Mouse (Mus musculus) lung, postnatal 25 days (tissue): ENCODE measurements around the gene Grin2d.

Experiments used
- DNase-seq: peaks from one replicate; pipeline ENCODE4 v3.0.0; 2022; ENCODE audit warnings: low spot score

Gene Grin2d

DNA sequence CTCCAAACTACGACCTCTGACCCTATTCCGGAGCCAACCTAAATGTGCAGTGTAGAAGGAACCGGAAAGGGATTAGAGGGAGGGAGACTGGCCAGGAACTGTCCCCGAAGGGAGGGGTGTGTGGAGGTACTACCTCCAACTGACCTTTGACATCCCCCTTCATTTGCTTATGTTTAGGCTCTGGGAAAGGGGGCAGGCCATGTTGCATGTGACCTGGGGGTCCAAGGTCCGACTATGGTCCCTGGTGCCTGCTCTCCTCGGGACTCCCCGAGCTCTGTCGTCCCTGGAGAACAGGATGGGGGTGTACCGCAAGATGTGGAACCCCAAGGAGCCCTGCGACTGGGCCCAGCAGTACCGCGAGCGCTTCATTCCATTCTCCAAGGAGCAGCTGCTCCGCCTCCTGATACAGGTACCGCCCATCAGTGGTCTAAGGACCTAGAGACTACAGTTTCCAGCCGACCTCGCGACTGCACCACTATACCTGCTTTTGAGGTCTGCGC is 19.1 kb upstream of the Grin2d start:
- peak; percentile 62 for DNase-seq

DNA sequence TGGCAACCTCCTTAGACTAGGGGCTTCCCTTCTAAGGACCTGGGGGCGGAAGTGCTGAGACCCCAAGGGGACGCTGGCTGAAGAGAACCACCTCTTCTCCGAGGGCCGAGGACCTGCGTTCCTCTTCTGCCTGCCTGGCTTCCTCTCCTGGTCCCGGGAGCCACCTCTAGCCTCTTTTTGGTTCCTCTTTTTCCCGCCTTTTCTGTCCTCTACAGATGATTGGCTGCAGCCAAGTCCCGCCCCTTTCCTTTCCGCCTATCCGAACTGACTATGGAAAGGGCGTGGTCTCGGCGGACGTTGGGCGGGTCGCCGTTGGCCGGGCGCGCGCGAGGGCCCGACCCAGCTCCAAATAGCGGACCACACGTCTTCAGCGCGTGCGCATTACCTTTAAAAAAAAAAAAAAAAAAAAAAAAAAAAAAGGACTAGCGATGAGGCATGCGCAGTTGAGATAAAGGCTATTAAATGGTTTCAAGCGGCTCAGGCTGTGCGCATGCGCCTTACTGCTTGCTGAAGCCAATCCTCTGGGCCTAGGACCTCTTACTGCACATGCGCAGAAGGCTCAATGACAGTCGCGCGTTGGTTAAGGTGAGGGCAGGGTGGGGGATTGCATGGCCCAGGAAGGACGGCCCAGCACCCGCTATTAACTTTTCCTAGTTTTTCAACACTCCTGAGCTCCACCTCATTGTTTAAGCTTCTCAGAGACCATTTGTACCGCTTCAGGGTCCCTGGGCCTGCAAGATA is 18.5 kb upstream of the Grin2d start, which contains the start of the genes Syngr4 and Tmem143:
TSS of gene Syngr4 (minus strand) at position 198 of the 741 bp plus-strand sequence.
TSS of gene Tmem143 (plus strand) at position 425 of the 741 bp plus-strand sequence.
- DNase-seq, result peak; percentile 98

DNA sequence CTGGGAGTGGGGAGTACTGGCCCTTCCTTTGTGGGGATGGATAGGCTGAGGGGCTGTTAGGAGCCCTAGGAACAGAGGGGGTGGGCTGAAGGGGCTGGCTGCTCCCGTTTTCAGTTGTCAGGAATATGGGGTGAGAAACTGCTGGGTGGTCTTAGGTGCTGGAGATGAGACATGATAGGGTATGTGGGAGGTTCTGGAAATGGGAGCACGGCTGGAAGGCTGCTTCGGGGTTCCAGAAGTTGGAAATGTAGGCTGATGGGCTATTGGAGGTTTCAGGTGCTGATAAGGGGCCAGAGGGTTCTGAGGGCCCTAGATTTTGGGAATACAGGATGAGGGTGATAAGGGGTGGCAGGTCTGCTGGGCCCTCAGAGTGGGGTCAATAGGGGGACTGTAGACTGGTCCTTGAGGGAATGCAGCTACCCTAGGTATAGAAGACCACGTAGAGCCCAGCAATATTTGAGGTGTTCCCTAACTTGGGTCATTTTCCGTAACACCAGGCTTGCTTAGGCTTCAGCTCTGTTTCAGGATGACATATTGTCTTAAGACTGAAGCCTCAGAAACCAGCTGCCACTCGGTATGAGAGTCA is 17.8 kb upstream of the Grin2d start:
- no peak for DNase-seq

DNA sequence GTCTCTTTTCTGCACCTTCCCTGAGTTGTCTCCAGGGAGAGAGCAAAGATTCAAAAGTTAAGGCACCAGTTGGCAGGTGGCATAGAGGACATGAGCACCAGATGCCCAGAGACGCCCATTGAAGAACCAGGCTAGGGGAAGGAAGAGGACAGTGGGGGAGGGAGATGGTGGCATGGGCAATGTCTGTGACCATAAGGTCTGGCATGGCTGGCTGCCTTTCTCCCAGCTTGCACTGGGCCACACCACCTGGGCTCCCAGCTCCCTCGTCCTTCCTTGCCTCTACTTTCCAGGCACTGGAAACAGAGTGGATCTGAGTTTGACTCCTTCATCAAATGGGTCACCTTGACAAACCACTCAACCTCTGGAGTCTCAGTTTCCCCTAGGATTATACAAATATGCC is 14.5 kb upstream of the Grin2d start:
- no peak for DNase-seq

DNA sequence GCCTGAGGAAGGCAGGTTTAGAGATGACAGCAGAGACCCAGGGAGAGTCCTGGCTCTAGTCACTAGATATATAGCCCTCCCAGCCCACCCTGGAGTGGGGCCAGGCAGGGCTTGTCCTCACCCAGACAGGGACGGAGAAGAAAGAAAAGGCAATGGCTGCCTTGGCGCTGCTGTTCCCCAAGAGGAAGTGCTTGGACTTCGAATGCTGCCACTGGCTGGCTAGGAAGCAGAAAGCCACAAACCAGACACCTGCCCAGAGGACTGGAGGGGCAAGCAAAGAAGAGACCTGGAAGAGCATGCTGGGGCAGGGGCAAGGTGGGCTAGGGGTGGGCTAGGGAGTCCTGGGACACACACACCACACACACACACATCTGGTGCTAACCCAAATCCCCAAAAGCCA is 9.1 kb upstream of the Grin2d start:
- DNase-seq, result no peak

DNA sequence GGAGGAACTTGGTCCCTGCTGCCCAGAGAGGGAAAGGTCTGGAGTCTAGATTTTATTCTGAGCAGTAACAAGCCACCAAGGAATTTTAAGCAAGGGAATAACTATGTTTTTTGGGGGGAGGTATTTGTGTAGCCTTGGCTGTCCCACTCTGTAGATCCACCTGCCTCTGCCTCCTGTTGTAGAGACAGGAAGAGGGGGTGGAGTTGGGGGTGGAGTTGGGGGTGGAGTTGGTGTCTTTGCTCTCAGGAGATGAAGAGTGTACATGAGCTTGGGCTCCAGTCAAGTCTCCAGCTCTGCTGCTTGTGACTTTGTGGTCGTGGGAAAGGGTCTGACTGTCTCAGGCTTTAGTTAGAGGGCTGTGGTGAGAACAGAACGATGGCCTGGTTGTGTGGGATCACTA is 2.8 kb upstream of the Grin2d start:
- DNase-seq, result no peak

DNA sequence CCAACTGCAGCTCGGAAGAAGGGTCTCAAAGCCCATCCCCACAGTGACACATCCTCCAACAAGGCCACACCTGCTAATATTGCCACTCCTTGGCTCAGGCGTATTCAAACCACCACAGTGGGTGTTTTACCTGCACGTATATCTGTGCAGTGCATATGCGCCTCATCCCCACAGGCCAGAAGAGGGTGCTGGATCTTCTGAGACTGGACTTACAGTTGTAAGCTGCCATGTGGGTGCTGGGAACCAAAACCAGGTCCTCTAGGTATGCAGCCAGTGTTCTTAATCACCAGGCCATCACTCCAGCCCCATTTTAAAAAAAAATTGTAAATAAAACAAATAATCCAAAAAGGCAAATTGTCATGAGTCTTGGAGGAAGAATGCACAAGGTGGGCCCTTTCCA is 2.4 kb upstream of the Grin2d start:
- DNase-seq, result no peak

DNA sequence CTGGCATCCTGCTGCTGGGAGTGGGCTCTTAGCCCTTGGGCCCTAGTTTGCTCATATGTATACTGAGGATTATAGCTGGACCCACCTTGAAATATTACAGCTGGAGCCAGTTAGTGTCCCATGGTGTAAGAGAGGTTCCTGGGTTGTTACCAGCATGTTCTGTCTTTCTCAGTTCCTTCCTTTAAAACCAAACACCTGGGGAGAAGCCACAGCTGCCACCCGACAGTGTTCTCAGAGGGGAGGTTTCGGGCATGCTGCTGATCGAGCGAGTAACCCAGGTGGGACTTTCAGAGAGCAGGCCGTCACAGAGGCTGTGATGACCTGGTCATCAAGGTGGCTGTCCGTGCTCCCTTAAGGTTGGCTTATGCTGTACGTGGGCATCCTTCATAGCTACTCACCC is 1.3 kb downstream of the Grin2d start:
- DNase-seq, result no peak

DNA sequence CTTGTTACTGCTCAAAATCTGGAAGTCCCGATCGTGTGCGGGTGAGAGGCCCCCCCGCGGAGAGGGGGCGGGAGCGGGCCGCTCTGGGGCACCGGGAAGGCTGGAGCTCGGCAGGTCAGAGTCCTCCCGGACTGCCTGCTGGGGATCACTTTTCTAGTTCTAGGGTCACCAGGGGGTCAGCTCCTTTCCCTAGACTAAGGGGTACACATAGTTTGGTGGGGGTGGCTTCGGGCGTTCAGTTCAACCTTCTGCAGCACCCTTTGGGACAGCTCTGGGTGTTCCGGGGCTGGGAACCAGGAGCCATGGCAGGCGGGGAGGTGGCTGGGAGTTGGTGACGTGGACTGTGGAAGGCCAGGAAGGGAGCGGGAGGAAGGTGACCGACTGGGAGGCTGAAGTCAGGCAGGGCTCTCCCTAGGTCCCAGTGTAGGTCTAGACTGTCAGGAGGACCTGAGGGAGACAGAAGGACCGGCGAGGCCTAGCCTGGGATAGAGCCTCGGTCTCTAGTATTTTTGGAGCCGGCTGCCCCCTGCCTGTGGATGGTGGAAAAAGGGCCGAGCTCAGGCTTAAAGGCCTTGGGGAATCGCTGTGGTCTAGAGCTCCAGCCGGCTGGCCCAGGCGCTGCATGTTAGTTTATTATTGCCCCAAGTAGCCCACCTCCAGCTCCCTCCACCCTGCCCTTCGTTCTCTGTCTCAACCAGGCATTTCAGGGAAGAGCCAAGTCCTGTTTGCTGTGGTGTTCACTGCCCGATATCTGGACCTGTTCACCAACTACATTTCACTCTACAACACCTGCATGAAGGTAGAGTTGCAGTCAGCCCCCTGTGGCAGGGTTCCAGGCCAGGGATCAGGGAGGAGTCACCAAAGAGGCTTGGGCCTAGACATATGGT is 4.9 kb downstream of the Grin2d start:
- peak; percentile 44 for DNase-seq

DNA sequence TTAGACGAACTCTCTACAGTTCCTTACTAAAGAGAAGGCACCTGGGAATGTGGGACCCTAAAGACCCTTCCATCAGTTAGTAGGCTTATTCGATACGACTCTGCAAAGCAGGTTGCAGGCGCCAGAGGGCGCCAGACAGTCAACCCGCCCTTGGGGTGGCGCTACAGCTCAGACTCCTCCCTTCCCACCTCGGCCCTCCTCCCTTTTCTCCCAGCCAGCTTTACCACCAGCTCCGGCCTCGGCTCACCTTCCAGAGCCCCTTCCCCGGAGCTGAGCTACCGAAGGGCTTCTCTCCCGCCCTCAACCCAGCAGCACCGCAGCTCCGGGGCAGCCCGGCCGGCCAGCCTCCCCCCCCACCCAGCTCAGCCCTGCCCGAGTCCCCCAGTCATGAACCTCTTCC is 5.6 kb downstream of the Grin2d start, which contains the start of gene Kdelr1:
TSS of gene Kdelr1 (plus strand) at position 149 of the 400 bp plus-strand sequence.
- peak; percentile 92 for DNase-seq

DNA sequence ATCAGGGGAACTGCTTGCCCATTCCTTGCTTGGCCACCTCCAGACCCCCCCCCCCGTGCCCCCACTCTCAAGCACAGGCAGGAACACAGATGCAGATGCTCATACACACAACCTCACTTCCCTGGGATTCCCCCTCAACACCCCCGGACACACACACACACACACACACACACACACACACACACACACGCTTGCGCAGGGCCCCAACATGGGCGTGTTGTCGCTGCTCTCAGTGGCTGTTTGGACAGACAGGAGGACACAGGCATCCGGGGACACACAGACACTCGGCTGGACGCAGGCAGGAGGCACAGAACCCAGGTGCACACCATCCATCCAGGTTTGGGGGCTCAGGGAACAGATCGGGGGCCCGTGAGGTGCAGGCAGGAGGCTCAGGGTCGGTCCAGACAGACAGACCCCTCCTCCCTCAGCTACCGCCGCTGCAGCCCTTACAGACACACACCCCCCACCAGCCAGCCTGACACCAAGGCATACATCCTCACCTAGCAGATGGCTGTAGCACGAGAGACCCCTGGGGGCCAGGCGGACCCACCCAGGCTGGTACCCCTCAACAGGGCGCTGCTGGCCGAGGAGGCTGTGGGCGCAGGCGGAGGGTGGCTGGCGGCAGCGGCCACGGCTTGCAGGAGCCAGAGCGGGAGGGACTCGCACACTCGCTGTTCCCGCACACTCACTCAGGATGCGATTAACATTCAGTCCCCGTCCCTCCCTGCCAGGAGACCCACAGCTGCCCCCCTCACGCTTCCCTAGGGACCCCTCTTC is 7.7 kb downstream of the Grin2d start:
- no peak for DNase-seq

DNA sequence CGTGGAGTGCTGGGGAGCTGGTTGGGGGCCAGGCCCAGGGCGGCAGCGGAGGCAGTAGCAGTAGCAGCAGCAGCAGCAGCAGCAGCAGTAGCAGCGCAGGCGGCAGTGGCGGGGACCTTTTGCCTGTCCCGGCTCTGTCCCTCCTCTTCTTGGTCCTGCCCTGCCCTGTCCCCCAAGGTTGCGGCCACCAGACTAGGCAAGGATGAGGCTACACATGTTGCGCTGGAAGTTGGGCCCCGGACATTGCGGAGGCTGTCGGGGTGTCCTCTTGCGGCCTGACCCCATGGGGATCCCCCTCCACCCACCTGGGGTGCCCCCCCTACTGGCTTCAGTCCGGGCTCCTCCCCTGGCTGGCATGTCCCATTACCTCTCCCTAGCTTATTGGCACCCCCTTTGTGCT is 8.4 kb downstream of the Grin2d start:
- DNase-seq, result no peak

DNA sequence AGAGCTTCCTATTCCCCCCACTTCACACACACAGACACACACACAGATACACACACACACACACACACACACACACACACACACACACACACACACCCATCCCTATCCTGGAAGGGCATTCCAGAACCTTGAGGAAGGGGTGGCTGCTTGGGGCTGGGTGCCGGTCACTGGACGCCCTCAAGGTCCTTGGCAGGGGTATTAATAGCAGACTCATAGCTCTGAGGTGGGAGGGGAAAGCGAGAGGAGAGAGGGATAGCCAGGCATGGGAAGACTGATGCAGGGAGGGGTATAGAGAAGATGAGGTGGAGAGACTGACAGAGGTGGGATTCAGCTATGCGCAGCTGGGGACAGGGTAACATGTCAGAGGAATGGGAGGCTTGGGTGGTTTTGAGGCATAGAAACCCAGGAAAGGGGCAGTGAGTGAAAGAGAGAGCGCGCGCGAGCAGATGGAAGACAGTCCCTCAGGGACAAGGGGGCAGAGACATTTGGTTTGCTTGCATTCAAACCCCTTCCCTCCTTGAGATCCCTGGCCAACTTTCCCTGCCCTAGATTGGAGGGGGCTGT is 9.0 kb downstream of the Grin2d start:
- no peak for DNase-seq

DNA sequence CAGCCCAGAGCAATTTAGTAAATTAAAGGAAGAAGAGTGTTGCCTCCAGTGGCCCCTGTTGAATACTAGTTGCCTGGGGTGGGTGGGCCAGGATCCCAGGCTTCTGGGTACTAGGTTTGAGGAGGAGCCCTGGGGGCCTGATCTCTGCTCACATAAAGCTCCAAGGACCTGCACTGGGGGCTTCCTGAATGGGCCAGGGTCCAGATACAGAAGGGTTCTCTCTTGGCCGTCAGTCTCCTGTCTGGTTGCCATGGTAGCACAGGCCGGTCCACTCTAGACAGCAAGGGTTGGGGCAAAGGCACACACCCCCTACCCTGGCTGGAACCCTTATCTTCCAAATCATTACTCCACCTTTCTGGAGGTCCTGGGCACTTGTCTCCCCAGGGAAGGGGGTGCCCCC is 10.3 kb downstream of the Grin2d start:
- DNase-seq, result no peak

DNA sequence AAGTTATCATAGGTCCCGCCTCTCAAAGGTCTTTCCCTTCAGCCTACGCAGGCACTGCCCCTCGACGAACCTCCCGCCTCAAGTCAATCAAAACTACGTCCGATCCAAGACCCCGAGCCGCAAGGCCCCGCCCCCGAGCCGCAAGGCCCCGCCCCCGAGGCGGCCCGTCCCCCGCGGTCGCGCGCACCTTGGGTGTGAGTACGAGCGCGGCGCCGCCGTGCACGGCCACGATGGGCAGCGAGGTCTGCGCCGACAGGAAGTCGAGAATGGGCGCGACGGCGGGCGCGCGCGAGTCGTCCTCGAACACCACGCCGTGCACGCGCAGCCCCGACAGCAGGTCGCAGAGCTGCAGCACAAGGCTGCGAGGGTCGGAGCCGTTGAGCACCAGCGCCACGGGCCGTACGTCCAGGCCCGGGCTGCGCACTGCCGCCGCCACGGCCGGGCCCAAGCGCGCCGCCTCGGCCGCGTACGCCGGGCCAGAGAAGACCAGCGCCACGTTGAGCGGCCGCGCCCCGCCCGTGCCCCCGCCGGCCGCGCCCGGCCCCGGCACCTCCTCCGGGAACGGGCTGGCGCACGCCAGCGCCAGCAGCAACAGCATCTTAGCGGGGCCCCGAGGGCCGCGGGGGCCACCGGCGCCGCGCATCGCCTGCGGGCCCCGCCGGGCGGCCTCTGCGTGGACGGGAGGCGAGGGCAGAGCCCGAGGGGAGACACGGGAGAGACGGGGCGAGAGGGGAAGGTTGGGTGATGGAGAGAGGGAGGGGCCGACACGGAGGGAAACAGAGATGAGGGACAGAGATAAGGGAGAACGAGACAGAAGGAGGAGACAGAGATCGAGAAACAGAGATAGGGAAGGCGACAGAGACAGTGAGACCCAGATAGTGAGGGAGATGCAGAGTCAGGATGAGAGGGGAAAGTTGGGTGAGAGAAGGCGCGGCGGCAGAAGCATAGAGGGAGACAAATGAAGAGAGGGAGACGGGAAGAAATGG is 12.0 kb downstream of the Grin2d start:
- DNase-seq, result peak; percentile 93

DNA sequence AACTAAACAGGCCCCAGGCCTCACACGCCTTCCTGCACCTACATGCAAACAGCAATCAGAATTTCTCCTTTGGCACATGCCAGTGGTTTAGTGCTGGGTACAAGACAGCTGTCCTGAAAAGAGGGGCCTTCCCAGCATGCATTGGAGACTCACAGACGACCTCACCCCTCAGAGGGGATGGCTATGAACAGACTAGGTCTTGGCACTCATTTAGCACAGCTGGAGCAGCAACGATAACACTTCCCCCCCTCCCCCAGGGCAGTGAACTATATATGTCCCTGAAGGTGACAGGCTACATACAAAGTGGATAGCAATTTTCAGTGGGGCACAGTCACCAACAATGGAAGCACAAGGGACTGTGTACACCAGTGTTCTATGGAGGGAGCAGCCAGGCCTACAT is 13.7 kb downstream of the Grin2d start:
- DNase-seq, result no peak

DNA sequence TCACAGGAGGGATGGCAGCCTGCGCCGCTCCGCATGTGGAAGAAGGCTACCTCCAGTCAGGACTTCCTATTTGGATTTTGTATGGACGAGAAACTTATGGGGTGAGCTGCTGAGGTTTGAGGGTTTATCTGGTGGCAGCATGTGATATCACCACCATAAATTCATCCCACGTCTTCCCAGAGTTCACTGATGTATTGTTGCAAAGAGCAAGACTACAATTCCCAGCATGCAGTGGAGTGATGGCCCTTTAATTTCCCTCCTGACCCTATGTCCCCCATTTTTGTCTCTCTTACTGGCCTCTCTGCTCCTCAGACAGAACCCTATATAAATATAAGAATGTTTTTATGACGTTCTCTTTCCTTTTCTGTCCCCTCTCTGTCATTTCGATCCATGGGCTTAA is 15.4 kb downstream of the Grin2d start:
- DNase-seq, result no peak

DNA sequence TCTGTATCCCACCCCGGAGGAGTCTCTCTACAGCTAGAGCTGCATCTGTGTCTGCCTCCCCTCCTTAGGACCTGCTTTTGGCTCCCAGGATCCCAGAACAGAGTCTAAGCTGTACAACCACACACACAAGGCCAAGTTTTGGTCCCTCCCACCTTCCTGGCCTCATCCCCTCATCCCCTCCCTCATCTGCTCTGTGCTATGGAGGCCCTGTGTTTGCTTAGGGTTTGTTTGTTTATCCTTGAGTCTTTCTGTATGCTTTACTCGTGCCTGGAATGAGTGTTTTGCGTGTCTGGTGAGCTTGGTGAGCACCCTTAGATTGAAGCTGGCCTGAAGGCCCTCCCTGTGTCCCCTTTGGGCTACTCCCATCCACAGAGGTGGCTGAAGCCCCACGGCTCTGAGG is 19.2 kb downstream of the Grin2d start:
- peak; percentile 50 for DNase-seq

DNA sequence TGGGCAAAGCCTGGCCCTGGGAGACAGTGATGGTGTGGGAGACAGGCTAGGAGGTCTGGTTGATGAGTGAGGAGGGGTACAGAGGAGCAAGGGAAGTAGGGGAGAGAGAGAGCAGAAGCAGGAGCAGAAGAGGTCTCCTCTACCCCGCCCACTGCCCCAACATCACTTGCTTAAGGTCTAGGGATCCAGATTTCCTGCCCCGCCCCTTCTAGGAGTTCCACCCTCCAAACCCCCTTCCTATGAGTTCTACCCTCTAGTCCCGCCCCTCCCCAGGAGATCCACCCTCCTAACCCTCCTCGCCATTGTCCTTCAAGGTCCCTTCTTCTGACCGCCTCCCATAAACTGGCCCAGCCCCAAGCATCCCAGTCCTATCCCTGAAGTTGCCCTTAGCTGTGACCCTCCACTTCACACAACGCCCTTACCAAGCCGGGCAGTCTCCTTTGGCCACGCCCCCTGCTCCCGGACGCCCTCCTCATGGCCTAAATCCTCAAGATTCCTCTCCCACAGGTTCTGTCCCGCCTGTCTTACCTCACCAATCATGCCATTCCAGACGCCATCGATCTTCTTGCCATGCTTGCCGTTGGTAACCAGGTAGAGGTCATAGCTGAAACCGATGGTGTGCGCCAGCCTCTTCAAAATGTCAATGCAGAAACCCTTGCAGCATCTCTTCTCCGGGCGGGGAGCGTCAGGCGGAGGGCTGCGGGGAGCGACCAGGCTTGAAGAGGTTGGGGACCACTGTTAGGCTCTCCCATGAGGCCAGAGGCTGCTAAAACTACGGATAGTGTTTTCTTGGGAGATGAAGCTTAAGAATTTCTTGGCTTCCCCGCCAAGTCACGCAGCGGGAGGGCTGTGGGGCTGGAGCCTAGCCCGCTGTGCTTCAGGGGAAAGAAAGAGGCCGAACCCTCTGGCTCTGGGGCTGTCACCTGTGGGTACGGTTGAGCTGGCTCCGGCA is 21.0 kb downstream of the Grin2d start:
- DNase-seq, result no peak
